Mouse (Mus musculus) lung, adult 2 months (tissue): ENCODE measurements at regions not wholly inside any gene's neighbourhood (a gene's known extent, or its start where the extent isn't known, plus 50 kb on each side); places are given as distances from the start of the nearest gene placed in this dataset.

Source experiments
- CTCF ChIP-seq: fragments of 200-500 bp; IDR thresholded peaks from 2 replicates; pipeline ENCODE4 v1.5.1; 2011; ENCODE audit warnings: mild to moderate bottlenecking, low read length, control low read depth; ENCODE audit not compliant: insufficient read depth
- POLR2A ChIP-seq: fragments of 200-500 bp; IDR thresholded peaks from 2 replicates; pipeline ENCODE4 v1.6.1; 2011; ENCODE audit warnings: low read depth, mild to moderate bottlenecking, control low read depth, low read length, borderline replicate concordance; ENCODE audit errors: extremely low read depth

GRCm38 (mm10) chr3:16464301-16464700 lies 458.1 kb upstream of the Gm5150 start:
- TF ChIP-seq CTCF (no peak), POLR2A (no peak)
